Mouse (Mus musculus) stomach, postnatal 0 days (tissue): ENCODE measurements around the gene Zfp786.

Experiments used
- CTCF ChIP-seq: IDR thresholded peaks from 2 replicates; pipeline ENCODE4 v1.5.1; 2016; ENCODE audit warnings: antibody characterized with exemption, low read depth, mild to moderate bottlenecking, moderate library complexity
- EP300 ChIP-seq: optimal IDR thresholded peaks from 2 replicates; pipeline ENCODE3; 2016; ENCODE audit warnings: antibody characterized with exemption

DNA sequence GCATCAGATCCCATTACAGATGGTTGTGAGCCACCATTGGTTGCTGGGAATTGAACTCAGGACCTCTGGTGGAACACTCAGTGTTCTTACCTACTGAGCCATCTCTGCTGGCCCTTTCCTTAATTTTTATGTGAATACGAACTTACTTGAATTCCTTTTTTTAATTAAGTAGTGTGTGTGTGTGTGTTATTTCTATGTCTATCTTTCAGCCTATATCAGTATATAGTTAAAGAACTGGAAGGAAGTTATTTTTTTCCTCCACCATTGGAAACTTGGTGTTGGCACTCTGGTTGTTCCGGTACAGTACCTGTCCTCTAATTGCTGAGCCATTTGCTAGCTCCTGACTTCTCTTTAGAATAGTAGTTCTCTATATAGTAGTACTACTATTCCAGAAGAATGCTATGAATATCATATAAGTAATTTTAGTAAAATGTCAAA is 50.1 kb downstream of the Zfp786 start:
- TF ChIP-seq CTCF (no peak), EP300 (no peak)
